Mouse (Mus musculus) erythroblast, adult 5-6 weeks (primary cell): ENCODE measurements around the gene Gm609. TPM values are rescaled to one million over a fixed set of nuclear protein-coding genes. Genes with fewer than 3 reads are reported as not detected.

ENCODE experiments used
- ATAC-seq: replicated peaks from 2 replicates; pipeline ENCODE4 v1.8.0; 2016; ENCODE audit warnings: moderate number of reproducible peaks, mild to moderate bottlenecking, moderate TSS enrichment, inconsistent platforms; ENCODE audit not compliant: poor library complexity, low FRiP score, severe bottlenecking
- total RNA-seq, 2 experiments: library from RNA; stranded (forward) in 1 of 2; stranded (reverse) in 1 of 2; fragments of 150-400 nt in 1 of 2; fragments of 200-764, 138-1000 nt in 1 of 2; gene quantifications; 2 replicates each; pipeline versions ENCODE4 v1.2.3 to v1.2.4; 2015 to 2017; ENCODE audit warnings: low replicate concordance in 2 of 2

Gm609 gene
- total RNA-seq, 2 experiments from 2014 or later: not detected

GRCm38 (mm10) chr16:45363480-45364045 lies 129.2 kb downstream of the Gm609 start:
- no peak for ATAC-seq

Other genes with a start within 250 kb of the Gm609 start
- gene Cd200, start 83.9 kb downstream of the Gm609 start, total RNA-seq (2015; ENCODE audit: low replicate concordance): not detected in 2 replicates
- gene Cd200, start 83.9 kb downstream of the Gm609 start, total RNA-seq (2017; ENCODE audit: low replicate concordance): 3.3 TPM in 1 of 2 replicates, not detected in the other
- not detected in 2 replicates for gene Gm17783, start 39.1 kb upstream of the Gm609 start, total RNA-seq (2015; ENCODE audit: low replicate concordance)
- gene Gm17783, start 39.1 kb upstream of the Gm609 start, total RNA-seq (2017; ENCODE audit: low replicate concordance): not detected in 2 replicates
- gene Slc9c1, start 42.3 kb upstream of the Gm609 start, total RNA-seq (2015; ENCODE audit: low replicate concordance): not detected in 2 replicates
- not detected in 2 replicates for gene Slc9c1, start 42.3 kb upstream of the Gm609 start, total RNA-seq (2017; ENCODE audit: low replicate concordance)
- gene Gcsam, start 117.4 kb upstream of the Gm609 start, total RNA-seq (2015; ENCODE audit: low replicate concordance): not detected in 2 replicates
- gene Gcsam, start 117.4 kb upstream of the Gm609 start, total RNA-seq (2017; ENCODE audit: low replicate concordance): not detected in 2 replicates
- 2.7 TPM in 1 of 2 replicates, not detected in the other for gene BC016579, start 161.1 kb upstream of the Gm609 start, total RNA-seq (2015; ENCODE audit: low replicate concordance)
- gene BC016579, start 161.1 kb upstream of the Gm609 start, total RNA-seq (2017; ENCODE audit: low replicate concordance): 0.51 TPM in 1 of 2 replicates, not detected in the other
- 0.42 TPM in 1 of 2 replicates, not detected in the other for gene Tmprss7, start 200.7 kb upstream of the Gm609 start, total RNA-seq (2015; ENCODE audit: low replicate concordance)
- gene Tmprss7, start 200.7 kb upstream of the Gm609 start, total RNA-seq (2017; ENCODE audit: low replicate concordance): 0.28 TPM in 1 of 2 replicates, not detected in the other
- 0.77 TPM in 1 of 2 replicates, not detected in the other for gene Tagln3, start 231.6 kb upstream of the Gm609 start, total RNA-seq (2015; ENCODE audit: low replicate concordance)
- 1.4 TPM in 1 of 2 replicates, not detected in the other for gene Tagln3, start 231.6 kb upstream of the Gm609 start, total RNA-seq (2017; ENCODE audit: low replicate concordance)
- gene Abhd10, start 250.0 kb upstream of the Gm609 start, total RNA-seq (2015; ENCODE audit: low replicate concordance): 6.3 and 7.7 TPM in 2 replicates
- 4.0 and 7.2 TPM in 2 replicates for gene Abhd10, start 250.0 kb upstream of the Gm609 start, total RNA-seq (2017; ENCODE audit: low replicate concordance)